Mouse (Mus musculus) kidney, embryonic 14.5 days (tissue): Measurements from ENCODE around the gene Pnliprp2. TPM values are rescaled to one million over a fixed set of nuclear protein-coding genes. Genes with fewer than 3 reads are reported as not detected.

Experiments used
- ATAC-seq: fragments of 200-750 bp; cut with Nextera tagmentation; 2 replicates; pipeline ENCODE4 v1.8.0; 2017; ENCODE audit warnings: moderate number of reproducible peaks, mild to moderate bottlenecking, moderate TSS enrichment, moderate library complexity; ENCODE audit not compliant: low FRiP score, low TSS enrichment
- H3K27ac ChIP-seq: fragments of 300-500 bp; sonication (generic); 2 replicates; pipeline ENCODE4 v1.5.1; 2014; ENCODE audit warnings: low read depth, mild to moderate bottlenecking, low read length, moderate library complexity, mixed read lengths
- H3K27me3 ChIP-seq: fragments of 300-500 bp; sonication (generic); 2 replicates; pipeline ENCODE4 v1.6.1; 2014; ENCODE audit warnings: mild to moderate bottlenecking, low read length; ENCODE audit not compliant: control insufficient read depth, insufficient read depth
- H3K36me3 ChIP-seq: fragments of 300-500 bp; sonication (generic); 2 replicates; pipeline ENCODE4 v1.6.1; 2014; ENCODE audit warnings: low read length, mixed read lengths; ENCODE audit not compliant: control insufficient read depth, insufficient read depth
- H3K4me1 ChIP-seq: fragments of 300-500 bp; sonication (generic); 2 replicates; pipeline ENCODE4 v1.6.1; 2014; ENCODE audit warnings: low read length, mixed read lengths; ENCODE audit not compliant: control insufficient read depth, insufficient read depth
- H3K4me2 ChIP-seq: fragments of 300-500 bp; sonication (generic); replicated peaks from 2 replicates; pipeline ENCODE4 v1.6.1; 2014; ENCODE audit warnings: low read depth, mild to moderate bottlenecking, low read length
- H3K4me3 ChIP-seq: fragments of 300-500 bp; sonication (generic); 2 replicates; pipeline ENCODE4 v1.5.1; 2014; ENCODE audit warnings: mild to moderate bottlenecking, low read length
- H3K9ac ChIP-seq: fragments of 300-500 bp; sonication (generic); 2 replicates; pipeline ENCODE4 v1.6.1; 2014; ENCODE audit warnings: low read depth, mild to moderate bottlenecking, low read length, moderate library complexity
- H3K9me3 ChIP-seq: fragments of 300-500 bp; sonication (generic); 2 replicates; pipeline ENCODE4 v1.6.1; 2016; ENCODE audit warnings: low read length; ENCODE audit not compliant: control insufficient read depth
- WGBS: fragments of 180-500 bp; shearing (Covaris S2); extraction: QIAGEN DNeasy Blood & Tissue Kit; methylation state at CpG from one replicate; pipeline ENCODE4 v1.1.7; 2014; 5-methylcytosine and 5-hydroxymethylcytosine counted together
- polyA plus RNA-seq: library from polyadenylated mRNA; unstranded; fragments of >200 nt; fragmentation: Nextera tagmentation; extraction: Ambion mirVana; gene quantifications from 2 replicates; pipeline ENCODE4 v1.2.1, GENCODE M21; 2014

Gene Pnliprp2
- polyA plus RNA-seq, 1 experiment from 2014 or later = 0.18 TPM

DNA sequence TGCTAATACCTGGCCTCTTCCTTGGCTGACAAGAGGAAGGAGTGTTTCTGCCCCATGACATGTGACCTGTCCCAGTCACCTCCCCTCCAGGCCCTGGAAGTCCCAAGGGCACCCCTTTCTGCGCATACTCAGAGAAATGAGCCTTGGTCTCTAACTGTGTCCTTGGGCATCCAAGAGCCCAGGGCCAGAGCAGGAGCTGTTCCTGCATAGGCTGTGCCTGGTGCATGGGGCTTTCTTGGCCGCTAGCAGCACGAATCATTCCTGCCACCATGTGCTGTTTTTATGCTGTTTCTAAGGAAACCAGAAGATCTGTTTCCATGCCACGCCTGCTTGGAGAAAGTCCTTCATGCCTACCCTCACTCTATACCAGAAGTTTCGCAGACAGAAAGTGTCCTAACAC, 51.0 kb downstream of the Pnliprp2 start:
- Histone ChIP-seq H3K9ac (no peak overlapping the region), H3K4me3 (no peak overlapping the region), H3K27ac (no peak overlapping the region), H3K27me3 (no peaks in the 10 kb centered on the region), H3K36me3 (no peaks in the 10 kb centered on the region), H3K4me1 (no peaks in the 10 kb centered on the region), H3K9me3 (no peaks in the 10 kb centered on the region), H3K4me2 (no peak overlapping the region)
- ATAC-seq = no peak
- WGBS = 74% methylated on average over 5 of the region's 5 CpGs

DNA sequence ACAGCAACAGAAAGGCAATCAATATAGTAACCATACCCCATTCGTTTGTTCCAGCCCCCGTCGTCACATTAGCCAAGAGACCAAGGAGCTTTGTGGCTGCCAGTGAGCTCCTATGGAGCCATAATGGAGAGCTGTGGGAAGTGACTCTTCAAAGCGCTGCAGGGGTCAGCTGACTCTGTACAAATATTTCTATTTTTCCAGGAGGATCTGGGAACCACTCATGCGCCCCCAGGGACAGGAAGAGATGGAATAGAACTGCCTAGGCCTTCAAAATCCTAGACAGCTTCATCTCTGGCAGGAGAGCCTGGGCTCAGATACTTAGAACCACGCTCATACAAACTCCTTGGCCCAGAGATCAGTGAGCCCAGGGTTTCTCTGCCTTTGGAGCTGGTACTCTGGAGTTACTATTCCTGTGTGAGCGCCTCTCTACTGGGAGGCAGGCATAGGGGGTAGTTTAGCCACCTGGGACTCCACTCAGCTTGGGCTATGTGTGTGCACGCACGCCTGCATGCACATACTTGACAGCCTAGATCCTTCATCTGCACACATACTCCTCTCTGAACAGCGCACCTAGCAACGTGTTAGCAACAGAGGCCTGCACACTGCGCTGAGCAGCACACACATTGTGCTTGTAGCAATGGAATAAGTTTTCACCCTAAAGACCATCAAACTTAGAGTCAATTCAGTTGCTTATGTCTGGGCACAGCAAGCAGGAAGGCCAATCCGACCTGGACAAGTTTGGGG, 55.8 kb downstream of the Pnliprp2 start:
- Histone ChIP-seq H3K27ac (no peak overlapping the region), H3K4me1 (0 out of 2 replicates have a peak, but pooled peaks cover 8% of the 10 kb centered on the region), H3K9ac (no peak overlapping the region), H3K36me3 (no peaks in the 10 kb centered on the region), H3K4me3 (no peak overlapping the region), H3K9me3 (no peaks in the 10 kb centered on the region), H3K27me3 (no peaks in the 10 kb centered on the region), H3K4me2 (no peak overlapping the region)
- WGBS = 80% methylated on average over 13 of the region's 13 CpGs
- no peak for ATAC-seq

DNA sequence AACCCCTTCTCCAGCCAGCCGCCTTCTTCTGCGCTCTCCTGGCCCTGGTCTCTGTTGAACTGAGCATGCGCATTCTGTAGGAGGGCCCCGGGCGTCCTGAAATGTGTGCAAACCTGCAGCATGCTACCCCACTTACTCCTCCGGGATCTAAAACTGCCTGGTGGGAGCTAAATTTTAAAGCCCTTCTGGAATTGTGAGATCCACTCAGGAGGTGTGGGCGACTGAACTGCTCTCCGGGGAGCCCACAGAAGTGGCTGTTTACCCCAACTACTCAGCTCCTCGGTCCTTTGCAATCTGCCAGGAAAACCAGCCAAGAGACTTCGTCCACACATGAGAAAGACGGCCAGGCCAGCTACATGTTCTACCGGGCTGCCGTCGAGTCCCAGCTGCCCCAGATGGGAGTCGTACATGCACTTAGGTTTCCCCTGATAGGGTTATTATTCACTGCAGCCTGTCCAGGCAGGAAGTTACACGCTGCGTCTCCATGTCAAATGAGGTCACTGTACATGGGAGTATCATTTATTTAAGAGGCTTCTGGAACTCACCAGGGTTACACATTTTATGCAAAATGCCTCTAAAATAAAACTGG, 57.0 kb downstream of the Pnliprp2 start:
- no peak overlapping the region for H3K9ac ChIP-seq
- no peaks in the 10 kb centered on the region for H3K36me3 ChIP-seq
- H3K4me1 ChIP-seq = 0 out of 2 replicates have a peak, but pooled peaks cover 8% of the 10 kb centered on the region
- no peaks in the 10 kb centered on the region for H3K9me3 ChIP-seq
- H3K27me3 ChIP-seq = no peaks in the 10 kb centered on the region
- H3K27ac ChIP-seq = no peak overlapping the region; the same call in 1 of the 2 replicates
- H3K4me3 ChIP-seq = no peak overlapping the region
- no peak for ATAC-seq
- WGBS = 58% methylated on average over 17 of the region's 17 CpGs
- H3K4me2 ChIP-seq = no peak overlapping the region

DNA sequence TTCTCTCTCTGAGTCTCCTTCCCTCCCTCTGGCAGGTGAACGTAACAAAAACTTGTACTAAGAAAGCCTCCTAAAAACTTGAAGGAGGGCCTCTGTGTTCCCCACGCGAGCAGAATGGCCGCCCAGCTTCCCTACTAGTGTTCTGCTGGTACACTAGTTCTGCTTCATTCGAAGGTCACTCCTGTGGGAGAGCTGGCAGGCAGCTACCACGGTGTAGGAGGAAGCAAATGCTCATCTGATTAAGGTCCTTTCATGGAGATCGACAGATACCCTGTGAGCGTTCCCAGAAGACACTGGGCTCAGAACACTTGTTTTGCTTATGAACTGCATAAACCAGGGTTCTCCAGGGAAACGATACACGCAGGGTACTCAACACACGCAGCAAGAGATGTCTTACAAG, 57.9 kb downstream of the Pnliprp2 start:
- 86% methylated on average over 11 of the region's 11 CpGs for WGBS
- peaks cover 8% of the 10 kb centered on the region; the same call in 1 of the 2 replicates for H3K4me1 ChIP-seq
- H3K4me3 ChIP-seq = no peak overlapping the region
- no peaks in the 10 kb centered on the region for H3K36me3 ChIP-seq
- H3K4me2 ChIP-seq = no peak overlapping the region
- no peak for ATAC-seq
- no peak overlapping the region for H3K9ac ChIP-seq
- H3K9me3 ChIP-seq = no peaks in the 10 kb centered on the region
- no peaks in the 10 kb centered on the region for H3K27me3 ChIP-seq
- H3K27ac ChIP-seq = no peak overlapping the region

DNA sequence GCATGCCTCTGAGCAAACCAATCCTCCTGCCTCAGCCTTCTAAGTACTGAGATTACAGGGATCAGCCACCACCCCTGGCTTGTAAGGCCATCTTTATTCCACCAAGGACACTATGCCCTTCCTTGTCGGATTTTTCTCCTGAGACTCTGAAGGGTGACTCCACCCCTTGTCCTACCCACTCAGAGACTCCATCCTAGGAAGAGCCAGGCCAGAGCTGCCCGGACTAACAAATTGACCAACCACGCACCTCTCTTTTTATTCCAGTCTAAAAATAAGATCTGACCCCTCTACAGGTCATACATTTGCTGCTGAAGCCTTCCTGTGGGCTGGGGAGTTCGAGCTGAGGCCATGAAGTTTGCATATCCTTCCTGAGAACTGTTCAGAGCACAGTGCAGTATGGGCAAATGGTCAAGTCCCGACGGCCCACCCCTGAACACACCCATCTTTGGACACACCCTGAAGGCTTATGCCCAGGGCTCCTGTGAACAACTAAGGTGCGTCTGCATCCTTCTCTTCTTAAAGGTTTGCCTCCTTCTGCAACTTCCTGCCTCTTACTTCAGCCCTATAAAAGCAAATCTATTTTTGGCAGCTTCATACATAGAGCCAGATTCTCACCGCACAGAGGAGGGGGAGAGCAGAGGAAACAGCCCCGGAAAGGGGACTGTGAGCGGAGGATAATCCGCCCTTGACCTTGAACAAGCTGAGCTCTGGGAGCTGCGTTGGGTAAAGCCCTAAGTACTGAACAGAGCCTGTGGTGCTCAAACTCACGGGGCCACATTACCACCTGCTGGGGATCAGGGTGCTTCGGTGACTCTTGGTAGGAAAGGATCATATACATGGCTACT, 59.3 kb downstream of the Pnliprp2 start:
- H3K27me3 ChIP-seq = no peaks in the 10 kb centered on the region
- 73% methylated on average over 14 of the region's 14 CpGs for WGBS
- H3K4me1 ChIP-seq = peaks cover 11% of the 10 kb centered on the region; the same call in 1 of the 2 replicates
- ATAC-seq = no peak
- H3K9me3 ChIP-seq = no peaks in the 10 kb centered on the region
- H3K9ac ChIP-seq = no peak overlapping the region
- no peak overlapping the region for H3K4me2 ChIP-seq
- no peak overlapping the region for H3K27ac ChIP-seq
- no peak overlapping the region for H3K4me3 ChIP-seq
- H3K36me3 ChIP-seq = no peaks in the 10 kb centered on the region

DNA sequence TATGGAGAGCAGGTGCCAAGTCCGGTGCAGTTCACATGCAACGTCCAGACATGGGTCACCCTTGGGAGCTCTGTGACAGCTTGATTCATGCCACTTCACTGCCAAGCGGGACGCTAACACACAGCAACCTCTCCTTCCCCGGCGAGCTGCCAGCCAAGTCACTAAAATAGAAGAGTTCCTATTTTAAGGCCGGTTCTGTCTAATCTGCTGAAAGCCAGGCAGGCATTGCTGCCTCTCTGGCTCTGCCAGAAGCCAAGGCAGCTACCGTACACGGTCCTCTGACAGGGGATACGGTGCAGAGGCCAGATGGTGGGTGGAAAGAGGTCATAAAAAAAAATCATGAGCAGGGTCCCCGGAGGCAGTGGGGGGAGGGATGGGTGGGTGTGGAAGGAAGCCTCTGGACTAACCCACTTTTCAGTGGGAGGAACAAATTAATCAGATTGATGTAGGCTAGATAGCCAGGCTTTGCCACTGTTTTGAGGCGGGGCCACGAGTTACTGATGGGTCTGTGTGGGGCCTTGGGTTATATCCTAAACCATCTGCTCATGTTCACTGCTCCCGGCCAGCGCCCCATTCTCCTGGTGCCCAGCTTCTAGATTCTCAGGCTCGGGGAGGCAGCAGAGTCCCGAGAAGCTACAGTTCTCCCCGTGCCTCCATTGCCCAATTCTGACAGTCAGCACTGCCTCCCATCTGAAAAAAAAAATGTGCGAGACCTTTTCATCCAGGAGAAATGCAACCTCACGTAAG, 63.1 kb downstream of the Pnliprp2 start:
- Histone ChIP-seq H3K4me1 (peaks cover 7% of the 10 kb centered on the region; the same call in 1 of the 2 replicates), H3K4me3 (no peak overlapping the region), H3K4me2 (no peak overlapping the region), H3K36me3 (no peaks in the 10 kb centered on the region), H3K9ac (no peak overlapping the region), H3K27me3 (no peaks in the 10 kb centered on the region), H3K9me3 (no peaks in the 10 kb centered on the region), H3K27ac (no peak overlapping the region)
- ATAC-seq = no peak
- 51% methylated on average over 20 of the region's 20 CpGs for WGBS

DNA sequence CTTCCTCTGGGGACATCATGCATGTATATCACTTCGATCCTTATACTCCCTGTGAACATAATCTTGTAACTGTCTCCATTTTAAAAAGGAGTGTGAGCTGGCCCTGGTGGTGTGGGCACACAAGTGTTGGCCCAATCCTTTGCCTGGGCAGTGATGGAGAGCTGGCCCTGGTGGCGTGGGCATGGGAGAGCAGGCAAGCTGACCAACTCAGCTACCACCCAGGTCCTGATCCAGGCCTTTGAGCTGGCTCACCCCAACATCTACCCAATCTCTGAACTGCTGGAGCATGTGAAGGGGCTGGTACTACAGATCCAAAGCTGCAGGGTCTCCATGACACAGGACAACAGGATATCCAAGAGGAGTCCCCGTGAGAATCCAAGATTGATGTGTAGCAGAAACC, 63.8 kb downstream of the Pnliprp2 start:
- Histone ChIP-seq H3K27me3 (no peaks in the 10 kb centered on the region), H3K4me3 (no peak overlapping the region), H3K27ac (no peak overlapping the region), H3K9me3 (no peaks in the 10 kb centered on the region), H3K36me3 (no peaks in the 10 kb centered on the region), H3K4me2 (no peak overlapping the region), H3K4me1 (peaks cover 7% of the 10 kb centered on the region; the same call in 1 of the 2 replicates), H3K9ac (no peak overlapping the region)
- no peak for ATAC-seq
- 85% methylated on average over 3 of the region's 3 CpGs for WGBS

DNA sequence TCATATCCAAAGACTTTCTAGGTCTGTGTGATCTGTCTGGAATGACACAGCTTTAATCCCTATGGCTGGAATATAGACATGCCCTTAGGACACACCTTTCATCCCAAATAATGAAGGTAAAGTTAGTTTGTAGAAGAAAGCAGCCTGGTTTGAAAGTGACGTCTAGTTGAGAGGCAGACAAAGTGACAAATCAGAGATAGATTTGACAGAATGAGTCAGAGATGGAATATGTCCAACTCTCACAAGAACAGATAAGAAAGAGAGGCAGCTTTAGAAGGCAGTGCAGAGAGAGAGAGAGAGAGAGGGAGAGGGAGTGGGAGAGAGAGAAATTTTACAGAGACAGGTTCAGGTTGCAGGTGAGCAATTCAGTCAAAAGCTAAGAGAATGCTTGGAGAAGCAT, 64.8 kb downstream of the Pnliprp2 start:
- Histone ChIP-seq H3K27ac (no peak overlapping the region), H3K9ac (no peak overlapping the region), H3K27me3 (no peaks in the 10 kb centered on the region), H3K4me2 (no peak overlapping the region), H3K9me3 (no peaks in the 10 kb centered on the region), H3K4me1 (peaks cover 3% of the 10 kb centered on the region; the same call in 1 of the 2 replicates), H3K36me3 (no peaks in the 10 kb centered on the region), H3K4me3 (no peak overlapping the region)
- WGBS = 78% methylated on average over 1 of the region's 1 CpGs
- ATAC-seq = no peak
